Mouse (Mus musculus) megakaryocyte, embryonic 14.5 days (primary cell): Measurements from ENCODE around the gene Cd101.

Source experiments
- FLI1 ChIP-seq: IDR thresholded peaks from 2 replicates; pipeline ENCODE4 v1.6.1; 2012; ENCODE audit warnings: low read length, inconsistent platforms, mixed read lengths
- GATA1 ChIP-seq: IDR thresholded peaks from 3 replicates; pipeline ENCODE4 v1.6.1; 2012; ENCODE audit warnings: mixed read lengths, low read length, inconsistent platforms, borderline replicate concordance

GRCm38 (mm10) chr3:100954616-100955015, 74.7 kb downstream of the Cd101 start:
- TF ChIP-seq GATA1, result no peak
- no peak for TF ChIP-seq FLI1
